In genomic region chr3:84318865-84319264, GRCm38 (mm10) we compare ENCODE assay signal across 25 mouse cellular contexts. TPM values are rescaled to one million over a fixed set of nuclear protein-coding genes. Genes with fewer than 3 reads are reported as not detected.
DNase-seq lines count a peak whose midpoint lies in the region; ATAC-seq and TF ChIP-seq lines count a peak whose summit lies in the region.
"Had no signal": no experiment of that assay in that cellular context is flagged by ENCODE, and none has a peak within 500 bp of the region (broad histone marks: within the 10 kb centered on the region; RNA-seq: fewer than 3 reads in every experiment).

No protein-coding gene starts in this region.

- H3K4me1 ChIP-seq in liver, adult 2 months (ENCODE audit: control insufficient read depth, insufficient read depth, low read length) = peaks cover 4% of the 10 kb centered on the region; the same call in 1 of the 2 replicates
- peaks cover 11% of the 10 kb centered on the region; the same call in 1 of the 2 replicates for H3K4me1 ChIP-seq in liver, embryonic 11.5 days (replicated peaks; ENCODE audit: control insufficient read depth, insufficient read depth, low read length)
- no peaks in the 10 kb centered on the region for H3K4me1 ChIP-seq in stomach, postnatal 0 days (replicated peaks; ENCODE audit: control insufficient read depth, insufficient read depth)
- H3K4me1 ChIP-seq: neural tube, embryonic 12.5 days had no signal

- H3K79me2 ChIP-seq in liver, adult 2 months (ENCODE audit: control insufficient read depth, insufficient read depth, low read length) = no peaks in the 10 kb centered on the region

- peak; percentile 48 for DNase-seq in adrenal gland, adult 2 months
- no peak for DNase-seq in adrenal gland, postnatal 25 days
- DNase-seq in liver, adult 2 months (ENCODE audit: extremely low read depth, low read depth, low spot score) = no peak
- DNase-seq in liver, embryonic 11.5 days (ENCODE audit: low spot score) = no peak
- DNase-seq in Patski (ENCODE audit: low read depth, low spot score) = peak; percentile 77
- DNase-seq in stomach, postnatal 0 days (ENCODE audit: low spot score) = no peak
- DNase-seq in ovary, postnatal 36 days (ENCODE audit: low spot score) = no peak
- no peak for DNase-seq in kidney, adult 11 months
- DNase-seq: cerebellum, adult 8-10 months; cerebellum, postnatal 25 days; gastrocnemius, postnatal 14 days; layer of hippocampus, adult 9-11 months; lung, postnatal 14 days had no signal

- POLR2A ChIA-PET in Patski (lab: Charles Lee) = interaction anchor here (0.7 to 2.1 kb wide), 6 partner anchors 25 to 223 kb away, joined by 3 to 5 read pairs (median 4); no protein-coding TSS in a partner anchor

- H3K27me3 ChIP-seq in liver, adult 2 months (ENCODE audit: control insufficient read depth, insufficient read depth, low read length) = no peaks in the 10 kb centered on the region
- H3K27me3 ChIP-seq in liver, embryonic 11.5 days (replicated peaks; ENCODE audit: control insufficient read depth, insufficient read depth, low read length) = no peaks in the 10 kb centered on the region
- H3K27me3 ChIP-seq in Patski = no peaks in the 10 kb centered on the region
- no peaks in the 10 kb centered on the region for H3K27me3 ChIP-seq in stomach, postnatal 0 days (ENCODE audit: control insufficient read depth, insufficient read depth, low read length)
- H3K27me3 ChIP-seq: embryonic facial prominence, embryonic 15.5 days; limb, embryonic 13.5 days; midbrain, embryonic 15.5 days; neural tube, embryonic 12.5 days had no signal

- TF ChIP-seq POLR2A in liver, adult 2 months (IDR thresholded peaks at IDR 0.05; ENCODE audit: extremely low read depth, insufficient read depth, low read length) = no peak

- no peak for TF ChIP-seq CTCF in liver, adult 2 months (IDR thresholded peaks at IDR 0.05; ENCODE audit: low read depth, low read length)
- TF ChIP-seq CTCF in Patski (IDR thresholded peaks at IDR 0.05) = no peak
- TF ChIP-seq CTCF in stomach, postnatal 0 days (IDR thresholded peaks at IDR 0.05; ENCODE audit: low read depth) = no peak

- in situ Hi-C loops in Patski (cut with MboI; ENCODE audit: low pct_unique_long_range_greater_than_20kb) = loop anchor here (5.0 to 10.0 kb wide), 4 partner anchors 163 to 528 kb away; partner anchors contain the start of genes Fhdc1 and Tlr2

- H3K36me3 ChIP-seq in liver, adult 2 months (ENCODE audit: control insufficient read depth, insufficient read depth, low read length) = no peaks in the 10 kb centered on the region
- H3K36me3 ChIP-seq in liver, embryonic 11.5 days (ENCODE audit: control insufficient read depth, insufficient read depth, low read length) = no peaks in the 10 kb centered on the region
- no peaks in the 10 kb centered on the region for H3K36me3 ChIP-seq in stomach, postnatal 0 days (ENCODE audit: control insufficient read depth, insufficient read depth, low read length)
- H3K36me3 ChIP-seq: embryonic facial prominence, embryonic 10.5 days; embryonic facial prominence, embryonic 15.5 days; limb, embryonic 13.5 days; midbrain, embryonic 10.5 days; midbrain, embryonic 15.5 days; neural tube, embryonic 12.5 days had no signal

- CTCF ChIA-PET in Patski (lab: Charles Lee) = interaction anchor here (0.7 to 9.8 kb wide), 7 partner anchors 12 to 223 kb away, joined by 3 to 100 read pairs (median 5); partner anchors contain the start of gene Fhdc1

- H3K4me3 ChIP-seq in liver, adult 2 months (ENCODE audit: insufficient read depth, low read depth, low read length) = no peak overlapping the region
- H3K4me3 ChIP-seq in liver, embryonic 11.5 days (ENCODE audit: low read depth, low read length) = no peak overlapping the region
- H3K4me3 ChIP-seq in stomach, postnatal 0 days (ENCODE audit: low read depth, low read length) = no peak overlapping the region
- H3K4me3 ChIP-seq: embryonic facial prominence, embryonic 10.5 days; embryonic facial prominence, embryonic 15.5 days; limb, embryonic 13.5 days; midbrain, embryonic 10.5 days; midbrain, embryonic 15.5 days; neural tube, embryonic 12.5 days had no signal

- no peaks in the 10 kb centered on the region for H3K9me3 ChIP-seq in liver, embryonic 11.5 days (ENCODE audit: control insufficient read depth, low read length)
- H3K9me3 ChIP-seq in stomach, postnatal 0 days (ENCODE audit: control insufficient read depth, low read length) = no peaks in the 10 kb centered on the region
- H3K9me3 ChIP-seq: embryonic facial prominence, embryonic 10.5 days; embryonic facial prominence, embryonic 15.5 days; limb, embryonic 13.5 days; midbrain, embryonic 10.5 days; midbrain, embryonic 15.5 days; neural tube, embryonic 12.5 days had no signal

- no peak overlapping the region for H3K4me2 ChIP-seq in liver, embryonic 11.5 days
- H3K4me2 ChIP-seq in stomach, postnatal 0 days (replicated peaks; ENCODE audit: low read depth) = no peak overlapping the region
- H3K4me2 ChIP-seq: embryonic facial prominence, embryonic 15.5 days; limb, embryonic 13.5 days; lung, embryonic 14.5 days; midbrain, embryonic 15.5 days; neural tube, embryonic 12.5 days had no signal

- H3K9ac ChIP-seq in liver, adult 2 months (ENCODE audit: low read depth, low read length) = no peak overlapping the region
- no peak overlapping the region for H3K9ac ChIP-seq in liver, embryonic 11.5 days (ENCODE audit: low read depth, low read length)
- no peak overlapping the region for H3K9ac ChIP-seq in stomach, postnatal 0 days (ENCODE audit: low read length)
- H3K9ac ChIP-seq: embryonic facial prominence, embryonic 15.5 days; limb, embryonic 13.5 days; liver, embryonic 14.5 days; lung, embryonic 14.5 days; midbrain, embryonic 15.5 days; neural tube, embryonic 12.5 days had no signal

- H3K27ac ChIP-seq in liver, adult 2 months (replicated peaks; ENCODE audit: insufficient read depth, low read depth, low read length) = peak overlapping the region; percentile 43
- no peak overlapping the region for H3K27ac ChIP-seq in liver, embryonic 11.5 days (ENCODE audit: low read depth, low read length)
- H3K27ac ChIP-seq in stomach, postnatal 0 days (replicated peaks) = no peak overlapping the region
- H3K27ac ChIP-seq: embryonic facial prominence, embryonic 10.5 days; embryonic facial prominence, embryonic 15.5 days; limb, embryonic 13.5 days; liver, embryonic 14.5 days; midbrain, embryonic 10.5 days; midbrain, embryonic 15.5 days; neural tube, embryonic 12.5 days had no signal

- no peak for TF ChIP-seq EP300 in stomach, postnatal 0 days (optimal IDR thresholded peaks at IDR 0.05)

- no peak for ATAC-seq in liver, embryonic 11.5 days (replicated peaks; ENCODE audit: low FRiP score)
- no peak for ATAC-seq in Patski
- ATAC-seq in stomach, postnatal 0 days (ENCODE audit: low FRiP score, low TSS enrichment) = peak; percentile 52
- ATAC-seq: CD4-positive, CD25-positive, alpha-beta regulatory T cell, adult 4 months; forebrain, embryonic 14.5 days; hindbrain, embryonic 16.5 days; midbrain, embryonic 15.5 days had no signal

- WGBS in liver, adult 2 months = 87% methylated on average over 4 of the region's 4 CpGs
- WGBS in liver, embryonic 11.5 days = 84% methylated on average over 4 of the region's 4 CpGs
- WGBS in stomach, postnatal 0 days = 61% methylated on average over 4 of the region's 4 CpGs

RNA-seq across cellular contexts. Expression of gene Trim2, which starts 12.2 kb away (rescaled TPM):
- total RNA-seq in adrenal gland, adult 2 months (2021) = 100 to 1,000 TPM in 1 of 2 experiments, 10 to 100 TPM in 1; 34.1 to 125 TPM
- 58.3 and 115 TPM in 2 replicates for polyA plus RNA-seq in adrenal gland, adult 2 months (2012; rRNA removed)
- total RNA-seq in adrenal gland, postnatal 25 days (2021) = 71.7 and 83.1 TPM in 2 replicates
- total RNA-seq in liver, adult 2 months (2014; rRNA removed) = 10.0 and 11.1 TPM in 2 replicates
- polyA plus RNA-seq in liver, adult 2 months (2012; rRNA removed) = 26.3 and 27.4 TPM in 2 replicates
- 7.7 and 8.2 TPM in 2 replicates for polyA plus RNA-seq in liver, embryonic 11.5 days (2014; fragmentation: Nextera tagmentation; extraction: Ambion mirVana)
- polyA plus RNA-seq in Patski (2021) = 30.7 TPM
- 30.0 and 30.7 TPM in 2 replicates for polyA plus RNA-seq in stomach, postnatal 0 days (2015; fragmentation: Nextera tagmentation; extraction: Ambion mirVana)
- total RNA-seq: granulocyte monocyte progenitor cell, adult 5-6 weeks had no signal

Comparison
In these comparisons a context has a peak if more than half of its experiments do, and no peak if none do; other contexts are left out.
1. DNase-seq: peak in adrenal gland, adult 2 months (single experiment) and Patski (single experiment); none in adrenal gland, postnatal 25 days (single experiment), liver, adult 2 months (single experiment), liver, embryonic 11.5 days (single experiment), stomach, postnatal 0 days (single experiment), ovary, postnatal 36 days (single experiment) and kidney, adult 11 months (single experiment).